Mouse (Mus musculus): ENCODE measurements around the gene Sh3rf1. TPM values are rescaled to one million over a fixed set of nuclear protein-coding genes. Genes with fewer than 3 reads are reported as not detected.

Sh3rf1 gene
- polyA plus RNA-seq, 1 experiment from 2014 or later: 4.8 TPM

DNA sequence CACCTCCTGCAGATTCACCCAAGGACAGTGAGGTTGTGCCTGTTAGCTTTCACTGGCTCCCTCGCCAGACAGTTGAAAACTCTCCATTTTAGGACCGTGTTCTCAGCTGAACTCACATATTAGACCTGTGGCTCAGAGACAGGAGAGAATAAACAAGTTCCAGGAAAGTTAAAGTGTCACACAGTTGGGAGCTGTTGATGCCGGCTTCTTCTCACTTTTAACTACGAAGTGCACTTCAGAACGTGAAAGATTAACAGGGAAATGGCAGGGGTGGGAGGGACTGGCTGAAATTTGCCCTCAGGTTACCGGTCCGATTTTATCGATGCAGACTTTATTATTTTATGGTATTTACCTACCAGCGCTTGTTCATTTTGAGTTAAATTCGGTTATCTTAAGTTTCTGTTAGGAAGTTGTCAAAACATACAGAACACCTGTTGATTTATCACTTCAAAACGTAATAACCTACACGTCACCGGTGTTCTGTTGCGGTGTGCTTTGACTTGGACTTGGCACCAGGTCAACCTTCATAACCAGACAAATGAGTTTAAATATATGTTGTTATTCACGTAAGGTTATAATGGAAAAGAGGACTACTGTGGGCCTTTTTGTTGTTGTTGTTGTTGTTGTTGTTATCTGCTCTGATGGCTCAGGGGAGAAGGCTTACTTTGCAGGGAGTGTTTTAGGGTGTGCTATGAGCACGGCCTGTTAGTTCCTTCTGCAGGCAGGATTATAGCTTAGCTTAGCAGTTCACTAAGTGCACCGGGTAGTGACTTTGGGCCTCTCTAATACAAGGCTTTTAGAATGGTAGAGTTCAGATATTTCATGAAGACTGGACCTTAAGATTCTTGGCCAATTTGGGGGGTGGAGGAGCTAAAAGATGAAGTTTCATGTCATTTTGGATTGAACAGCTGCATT, 49.9 kb downstream of the Sh3rf1 start:
- H3K4me2 ChIP-seq (replicated peaks; ENCODE audit: low read depth): no peak overlapping the region
- H3K36me3 ChIP-seq (ENCODE audit: control insufficient read depth, insufficient read depth, low read length): no peaks in the 10 kb centered on the region
- H3K9me3 ChIP-seq (ENCODE audit: control insufficient read depth, low read length): no peaks in the 10 kb centered on the region
- TF ChIP-seq CTCF (IDR thresholded peaks at IDR 0.05; ENCODE audit: low read depth) (no peak), EP300 (optimal IDR thresholded peaks at IDR 0.05) (no peak)
- DNase-seq (ENCODE audit: low spot score) (no peak), ATAC-seq (ENCODE audit: low FRiP score, low TSS enrichment) (0 out of 2 replicates have a peak, but pooled peaks have one; percentile 38)
- H3K27ac ChIP-seq (replicated peaks): no peak overlapping the region
- WGBS: 42% methylated on average over 17 of the region's 17 CpGs
- no peak overlapping the region for H3K4me3 ChIP-seq (ENCODE audit: low read depth, low read length)
- no peaks in the 10 kb centered on the region for H3K27me3 ChIP-seq (ENCODE audit: control insufficient read depth, insufficient read depth, low read length)
- H3K9ac ChIP-seq (ENCODE audit: low read length): no peak overlapping the region
- H3K4me1 ChIP-seq (replicated peaks; ENCODE audit: control insufficient read depth, insufficient read depth): peaks cover 11% of the 10 kb centered on the region; the same call in 1 of the 2 replicates

DNA sequence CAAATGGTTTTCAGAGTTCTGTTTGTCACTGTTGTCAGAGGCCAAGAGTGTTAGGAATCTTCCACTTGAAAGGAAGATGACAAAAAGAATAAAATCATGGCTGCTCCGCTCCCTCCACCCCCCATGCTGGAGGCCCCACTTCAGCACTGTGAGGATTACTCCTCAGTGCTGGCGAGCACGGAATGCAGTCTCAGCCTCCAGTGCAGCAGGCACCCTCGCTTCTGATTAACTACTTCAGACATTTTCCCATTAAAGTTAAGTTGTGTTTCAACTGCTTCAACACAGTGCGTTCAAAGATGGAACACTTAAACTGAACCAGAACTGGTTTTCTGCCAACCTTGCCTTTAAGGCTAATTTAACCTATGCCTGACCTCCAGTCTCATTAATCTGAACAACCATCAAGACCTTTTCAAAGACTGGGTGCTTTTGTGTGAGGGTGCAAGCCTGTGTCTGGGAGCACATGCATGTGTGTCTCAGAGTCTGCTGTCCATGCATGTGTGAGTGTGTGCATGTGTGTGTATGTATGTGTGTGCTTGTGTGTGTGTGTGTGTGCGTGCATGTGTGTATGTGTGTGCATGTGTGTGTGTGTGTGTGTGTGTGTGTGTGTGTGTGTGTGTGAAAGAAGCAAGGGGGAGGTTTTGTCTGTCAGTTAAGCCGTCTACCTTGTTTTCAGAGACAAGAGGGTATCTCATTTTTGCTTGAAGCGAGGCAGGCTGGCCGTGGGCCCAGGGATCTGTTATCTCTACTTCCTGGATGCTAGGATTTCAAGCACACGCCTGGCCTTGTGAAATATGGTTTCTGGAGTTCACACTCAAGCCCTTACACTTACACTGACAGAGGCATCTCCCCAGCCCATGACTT, 51.2 kb downstream of the Sh3rf1 start:
- Histone ChIP-seq H3K4me2 (replicated peaks; ENCODE audit: low read depth) (no peak overlapping the region), H3K4me3 (ENCODE audit: low read depth, low read length) (no peak overlapping the region), H3K4me1 (replicated peaks; ENCODE audit: control insufficient read depth, insufficient read depth) (peaks cover 11% of the 10 kb centered on the region; the same call in 1 of the 2 replicates), H3K9ac (ENCODE audit: low read length) (no peak overlapping the region), H3K27me3 (ENCODE audit: control insufficient read depth, insufficient read depth, low read length) (no peaks in the 10 kb centered on the region), H3K27ac (replicated peaks) (no peak overlapping the region), H3K9me3 (ENCODE audit: control insufficient read depth, low read length) (no peaks in the 10 kb centered on the region), H3K36me3 (ENCODE audit: control insufficient read depth, insufficient read depth, low read length) (no peaks in the 10 kb centered on the region)
- DNase-seq (ENCODE audit: low spot score): peak; percentile 46
- 39% methylated on average over 10 of the region's 10 CpGs for WGBS
- ATAC-seq (ENCODE audit: low FRiP score, low TSS enrichment): no peak
- no peak for TF ChIP-seq EP300 (optimal IDR thresholded peaks at IDR 0.05)
- no peak for TF ChIP-seq CTCF (IDR thresholded peaks at IDR 0.05; ENCODE audit: low read depth)

DNA sequence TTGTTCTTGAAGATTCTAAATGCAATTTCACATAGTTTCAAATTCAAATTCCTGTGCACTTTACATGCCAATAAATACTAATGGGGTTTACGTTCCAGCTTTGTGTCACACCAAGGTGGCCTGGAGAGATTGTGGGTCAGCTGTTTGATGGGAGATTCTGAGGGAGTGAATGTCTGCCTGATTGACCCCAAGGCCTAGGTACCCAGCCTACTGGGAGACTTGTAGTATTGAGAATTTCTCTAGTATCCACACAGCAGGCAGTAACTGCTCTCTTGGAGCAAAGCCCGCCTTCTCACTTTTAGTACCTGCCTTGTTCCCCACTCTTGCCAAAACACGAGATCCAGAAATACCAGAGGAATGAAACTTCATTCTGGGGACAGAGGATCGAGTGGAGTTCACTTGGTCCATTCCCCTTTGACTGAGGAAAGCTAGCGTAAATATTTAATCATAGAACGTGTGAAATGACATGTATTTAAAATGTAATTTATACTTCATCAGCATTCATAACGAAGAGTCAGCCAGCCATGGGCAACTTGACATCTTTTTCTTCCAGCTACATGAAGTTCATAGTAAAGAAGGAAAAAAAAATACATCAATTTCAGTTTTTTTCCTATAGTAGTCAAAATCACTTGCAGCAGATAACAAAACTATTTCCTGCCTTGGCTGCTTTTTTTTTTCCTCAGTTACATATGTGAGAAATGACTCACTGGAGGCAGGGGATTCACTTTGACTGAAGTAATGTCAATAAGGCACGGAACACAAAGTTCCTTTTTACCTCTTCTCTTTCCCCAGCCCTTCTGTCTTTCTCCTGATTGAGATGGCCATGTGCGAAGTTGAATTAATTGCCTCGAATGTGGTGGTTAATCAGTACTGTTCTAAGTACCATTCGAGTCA, 52.0 kb downstream of the Sh3rf1 start:
- TF ChIP-seq EP300 (optimal IDR thresholded peaks at IDR 0.05): no peak
- TF ChIP-seq CTCF (IDR thresholded peaks at IDR 0.05; ENCODE audit: low read depth): no peak
- 41% methylated on average over 11 of the region's 11 CpGs for WGBS
- Histone ChIP-seq H3K4me3 (ENCODE audit: low read depth, low read length) (no peak overlapping the region), H3K27ac (replicated peaks) (no peak overlapping the region), H3K27me3 (ENCODE audit: control insufficient read depth, insufficient read depth, low read length) (no peaks in the 10 kb centered on the region), H3K4me2 (replicated peaks; ENCODE audit: low read depth) (no peak overlapping the region), H3K4me1 (replicated peaks; ENCODE audit: control insufficient read depth, insufficient read depth) (peaks cover 11% of the 10 kb centered on the region; the same call in 1 of the 2 replicates), H3K9ac (ENCODE audit: low read length) (no peak overlapping the region), H3K9me3 (ENCODE audit: control insufficient read depth, low read length) (no peaks in the 10 kb centered on the region), H3K36me3 (ENCODE audit: control insufficient read depth, insufficient read depth, low read length) (no peaks in the 10 kb centered on the region)
- ATAC-seq (ENCODE audit: low FRiP score, low TSS enrichment): no peak
- no peak for DNase-seq (ENCODE audit: low spot score)

DNA sequence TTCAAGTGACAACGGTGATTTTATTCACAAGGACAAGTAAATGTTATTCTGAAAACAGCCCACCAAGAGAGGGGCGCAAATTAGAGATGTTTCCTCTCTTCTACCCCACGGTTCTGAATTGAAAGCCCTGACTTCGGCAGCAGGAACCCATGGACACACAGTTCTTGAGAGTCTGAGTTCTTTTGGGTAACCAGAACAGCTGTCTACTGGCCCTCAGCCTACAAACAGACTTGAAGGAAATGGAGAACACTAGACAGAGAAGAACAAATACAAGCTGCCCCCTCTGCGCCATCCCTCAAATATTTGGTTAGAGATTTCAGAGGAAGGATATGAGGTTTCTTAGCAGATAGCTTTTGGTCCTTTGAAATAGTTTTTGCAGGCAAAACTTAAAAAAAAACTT, 52.7 kb downstream of the Sh3rf1 start:
- H3K4me3 ChIP-seq (ENCODE audit: low read depth, low read length): no peak overlapping the region
- peaks cover 11% of the 10 kb centered on the region; the same call in 1 of the 2 replicates for H3K4me1 ChIP-seq (replicated peaks; ENCODE audit: control insufficient read depth, insufficient read depth)
- no peak overlapping the region for H3K27ac ChIP-seq (replicated peaks)
- no peak for ATAC-seq (ENCODE audit: low FRiP score, low TSS enrichment)
- no peaks in the 10 kb centered on the region for H3K27me3 ChIP-seq (ENCODE audit: control insufficient read depth, insufficient read depth, low read length)
- no peak for TF ChIP-seq CTCF (IDR thresholded peaks at IDR 0.05; ENCODE audit: low read depth)
- TF ChIP-seq EP300 (optimal IDR thresholded peaks at IDR 0.05): no peak
- no peak overlapping the region for H3K9ac ChIP-seq (ENCODE audit: low read length)
- WGBS: 67% methylated on average over 5 of the region's 5 CpGs
- no peaks in the 10 kb centered on the region for H3K9me3 ChIP-seq (ENCODE audit: control insufficient read depth, low read length)
- no peak for DNase-seq (ENCODE audit: low spot score)
- no peaks in the 10 kb centered on the region for H3K36me3 ChIP-seq (ENCODE audit: control insufficient read depth, insufficient read depth, low read length)
- no peak overlapping the region for H3K4me2 ChIP-seq (replicated peaks; ENCODE audit: low read depth)

DNA sequence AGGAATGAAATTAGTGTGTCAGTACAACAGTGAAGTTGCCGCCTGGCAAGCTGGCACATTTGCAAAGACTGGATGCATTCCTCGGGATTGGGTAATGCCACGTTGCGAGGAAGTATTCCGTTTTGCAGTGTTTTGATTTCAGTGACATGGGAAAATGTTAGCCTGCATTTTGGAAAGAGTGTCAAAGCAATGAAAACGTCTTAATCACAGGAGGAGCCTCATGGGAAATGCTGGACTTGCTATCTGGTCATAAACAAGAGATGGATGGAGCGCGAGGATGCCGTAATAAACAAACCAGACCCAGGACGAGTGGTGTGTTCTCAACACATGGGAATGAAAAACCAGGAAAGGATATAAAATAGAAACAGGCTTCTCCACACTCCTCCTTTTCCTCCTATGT, 55.4 kb downstream of the Sh3rf1 start:
- DNase-seq (ENCODE audit: low spot score): no peak
- H3K4me1 ChIP-seq (replicated peaks; ENCODE audit: control insufficient read depth, insufficient read depth): peaks cover 11% of the 10 kb centered on the region

More for the DNA sequence above, 55.4 kb downstream of the Sh3rf1 start:
- Histone ChIP-seq H3K9me3 (ENCODE audit: control insufficient read depth, low read length) (no peaks in the 10 kb centered on the region), H3K9ac (ENCODE audit: low read length) (no peak overlapping the region), H3K27me3 (ENCODE audit: control insufficient read depth, insufficient read depth, low read length) (no peaks in the 10 kb centered on the region), H3K4me2 (replicated peaks; ENCODE audit: low read depth) (no peak overlapping the region), H3K27ac (replicated peaks) (no peak overlapping the region), H3K4me3 (ENCODE audit: low read depth, low read length) (no peak overlapping the region), H3K36me3 (ENCODE audit: control insufficient read depth, insufficient read depth, low read length) (no peaks in the 10 kb centered on the region)
- TF ChIP-seq EP300 (optimal IDR thresholded peaks at IDR 0.05): no peak
- TF ChIP-seq CTCF (IDR thresholded peaks at IDR 0.05; ENCODE audit: low read depth): no peak
- ATAC-seq (ENCODE audit: low FRiP score, low TSS enrichment): no peak
- WGBS: 71% methylated on average over 10 of the region's 10 CpGs
